Mouse (Mus musculus) neural tube, embryonic 14.5 days (tissue): ENCODE measurements around the gene Rsph1. TPM values are rescaled to one million over a fixed set of nuclear protein-coding genes. Genes with fewer than 3 reads are reported as not detected.

Experiments used
- ATAC-seq: fragments of 200-750 bp; cut with Nextera tagmentation; 2 replicates; pipeline ENCODE4 v1.8.0; 2017; ENCODE audit warnings: low read depth, mild to moderate bottlenecking, moderate TSS enrichment, moderate library complexity
- H3K27ac ChIP-seq: fragments of 300-500 bp; sonication (generic); 2 replicates; pipeline ENCODE4 v1.5.1; 2014; ENCODE audit warnings: low read depth, mild to moderate bottlenecking, control low read depth, low read length, moderate library complexity, mixed read lengths
- H3K27me3 ChIP-seq: fragments of 300-500 bp; sonication (generic); 2 replicates; pipeline ENCODE4 v1.6.1; 2014; ENCODE audit warnings: low read length; ENCODE audit not compliant: control insufficient read depth, insufficient read depth
- H3K36me3 ChIP-seq: fragments of 300-500 bp; sonication (generic); 2 replicates; pipeline ENCODE4 v1.6.1; 2014; ENCODE audit warnings: low read length, mixed read lengths; ENCODE audit not compliant: control insufficient read depth, insufficient read depth
- H3K4me1 ChIP-seq: fragments of 300-500 bp; sonication (generic); 2 replicates; pipeline ENCODE4 v1.6.1; 2014; ENCODE audit warnings: low read length; ENCODE audit not compliant: control insufficient read depth, insufficient read depth
- H3K4me2 ChIP-seq: fragments of 300-500 bp; sonication (generic); 2 replicates; pipeline ENCODE4 v1.6.1; 2014; ENCODE audit warnings: mild to moderate bottlenecking, low read depth, low read length, control low read depth
- H3K4me3 ChIP-seq: fragments of 300-500 bp; sonication (generic); 2 replicates; pipeline ENCODE4 v1.5.1; 2014; ENCODE audit warnings: low read depth, low read length, control low read depth, mixed read lengths
- H3K9ac ChIP-seq: fragments of 300-500 bp; sonication (generic); replicated peaks from 2 replicates; pipeline ENCODE4 v1.6.1; 2014; ENCODE audit warnings: low read depth, mild to moderate bottlenecking, control low read depth, low read length, mixed read lengths
- H3K9me3 ChIP-seq: fragments of 300-500 bp; sonication (generic); 2 replicates; pipeline ENCODE4 v1.6.1; 2016; ENCODE audit warnings: low read length; ENCODE audit not compliant: control insufficient read depth
- WGBS: fragments of 180-500 bp; shearing (Covaris S2); extraction: QIAGEN DNeasy Blood & Tissue Kit; methylation state at CpG from one replicate; pipeline ENCODE4 v1.1.7; 2014; 5-methylcytosine and 5-hydroxymethylcytosine counted together
- polyA plus RNA-seq: library from polyadenylated mRNA; unstranded; fragments of >200 nt; fragmentation: Nextera tagmentation; extraction: Ambion mirVana; gene quantifications from 2 replicates; pipeline ENCODE4 v1.2.1, GENCODE M21; 2014

Gene Rsph1
- polyA plus RNA-seq, 1 experiment from 2014 or later, result 3.3 TPM

- no peaks in the 10 kb centered on the region for H3K4me1 ChIP-seq
- 0 out of 2 replicates have a peak, but pooled peaks cover 3% of the 10 kb centered on the region for H3K36me3 ChIP-seq
- 72% methylated on average over 5 of the region's 5 CpGs for WGBS
- H3K4me3 ChIP-seq, result no peak overlapping the region
- H3K27ac ChIP-seq, result no peak overlapping the region
- H3K4me2 ChIP-seq, result no peak overlapping the region
- no peaks in the 10 kb centered on the region for H3K9me3 ChIP-seq
- H3K27me3 ChIP-seq, result no peaks in the 10 kb centered on the region
- no peak for ATAC-seq
- H3K9ac ChIP-seq, result no peak overlapping the region
Measured at GRCm38 (mm10) chr17:31305776-31306120, 28.6 kb upstream of the Rsph1 start.

- Histone ChIP-seq H3K27ac (no peak overlapping the region), H3K4me1 (no peaks in the 10 kb centered on the region), H3K36me3 (0 out of 2 replicates have a peak, but pooled peaks cover 3% of the 10 kb centered on the region), H3K4me3 (no peak overlapping the region), H3K9me3 (no peaks in the 10 kb centered on the region), H3K27me3 (no peaks in the 10 kb centered on the region), H3K4me2 (no peak overlapping the region), H3K9ac (no peak overlapping the region)
- ATAC-seq, result no peak
- WGBS, result 58% methylated on average over 12 of the region's 12 CpGs
Measured at GRCm38 (mm10) chr17:31304895-31305775, 28.0 kb upstream of the Rsph1 start.

- no peak overlapping the region for H3K9ac ChIP-seq
- no peaks in the 10 kb centered on the region for H3K4me1 ChIP-seq
- no peaks in the 10 kb centered on the region for H3K27me3 ChIP-seq
- no peak overlapping the region for H3K4me3 ChIP-seq
- WGBS, result 95% methylated on average over 4 of the region's 4 CpGs
- H3K27ac ChIP-seq, result no peak overlapping the region
- 0 out of 2 replicates have a peak, but pooled peaks cover 3% of the 10 kb centered on the region for H3K36me3 ChIP-seq
- H3K4me2 ChIP-seq, result no peak overlapping the region
- no peak for ATAC-seq
- no peaks in the 10 kb centered on the region for H3K9me3 ChIP-seq
Measured at GRCm38 (mm10) chr17:31303401-31303800, 26.2 kb upstream of the Rsph1 start.

- no peak for ATAC-seq
- no peak overlapping the region for H3K9ac ChIP-seq
- 74% methylated on average over 3 of the region's 3 CpGs for WGBS
- H3K4me1 ChIP-seq, result peaks cover 9% of the 10 kb centered on the region; the same call in 1 of the 2 replicates
- no peak overlapping the region for H3K4me3 ChIP-seq
- H3K9me3 ChIP-seq, result no peaks in the 10 kb centered on the region
- H3K4me2 ChIP-seq, result no peak overlapping the region
- no peaks in the 10 kb centered on the region for H3K27me3 ChIP-seq
- H3K27ac ChIP-seq, result no peak overlapping the region
- H3K36me3 ChIP-seq, result no peaks in the 10 kb centered on the region
Measured at GRCm38 (mm10) chr17:31300736-31301135, 23.6 kb upstream of the Rsph1 start.

- Histone ChIP-seq H3K27ac (no peak overlapping the region), H3K4me2 (no peak overlapping the region), H3K4me3 (no peak overlapping the region), H3K4me1 (peaks cover 13% of the 10 kb centered on the region; the same call in 1 of the 2 replicates), H3K27me3 (no peaks in the 10 kb centered on the region), H3K9ac (no peak overlapping the region), H3K9me3 (no peaks in the 10 kb centered on the region), H3K36me3 (no peaks in the 10 kb centered on the region)
- 86% methylated on average over 4 of the region's 4 CpGs for WGBS
- no peak for ATAC-seq
Measured at GRCm38 (mm10) chr17:31299981-31300380, 22.8 kb upstream of the Rsph1 start.

GRCm38 (mm10) chr17:31298419-31299209 is 21.4 kb upstream of the Rsph1 start:
- H3K27me3 ChIP-seq, result no peaks in the 10 kb centered on the region
- H3K4me2 ChIP-seq, result no peak overlapping the region
- H3K4me1 ChIP-seq, result peaks cover 13% of the 10 kb centered on the region; the same call in 1 of the 2 replicates
- H3K36me3 ChIP-seq, result no peaks in the 10 kb centered on the region
- no peak overlapping the region for H3K9ac ChIP-seq
- H3K4me3 ChIP-seq, result no peak overlapping the region
- no peak overlapping the region for H3K27ac ChIP-seq
- WGBS, result 82% methylated on average over 6 of the region's 6 CpGs
- no peak for ATAC-seq
- no peaks in the 10 kb centered on the region for H3K9me3 ChIP-seq

GRCm38 (mm10) chr17:31297521-31297939 is 20.3 kb upstream of the Rsph1 start:
- Histone ChIP-seq H3K4me3 (peak overlapping the region; percentile 64; the same call in 1 of the 2 replicates), H3K27me3 (no peaks in the 10 kb centered on the region), H3K9me3 (no peaks in the 10 kb centered on the region), H3K36me3 (no peaks in the 10 kb centered on the region), H3K9ac (no peak overlapping the region), H3K4me1 (peaks cover 13% of the 10 kb centered on the region; the same call in 1 of the 2 replicates), H3K4me2 (peak overlapping the region; percentile 95), H3K27ac (no peak overlapping the region)
- 14% methylated on average over 7 of the region's 7 CpGs for WGBS
- peak; percentile 9; the same call in 1 of the 2 replicates for ATAC-seq

GRCm38 (mm10) chr17:31295892-31296781 is 19.0 kb upstream of the Rsph1 start:
- Histone ChIP-seq H3K9me3 (no peaks in the 10 kb centered on the region), H3K27ac (peak overlapping the region; percentile 76), H3K4me1 (peaks cover 13% of the 10 kb centered on the region; the same call in 1 of the 2 replicates), H3K36me3 (no peaks in the 10 kb centered on the region), H3K4me3 (peak overlapping the region; percentile 64), H3K27me3 (no peaks in the 10 kb centered on the region), H3K4me2 (peak overlapping the region; percentile 95), H3K9ac (peak overlapping the region; percentile 74)
- peak; percentile 85 for ATAC-seq
- WGBS, result under 1% methylated on average over 68 of the region's 68 CpGs
